Mouse (Mus musculus) heart, adult 2 months (tissue): ENCODE measurements around the gene Rabep2.

Experiments used
- CTCF ChIP-seq: fragments of 200-600 bp; IDR thresholded peaks from 2 replicates; pipeline ENCODE4 v1.8.1; 2022; ENCODE audit warnings: antibody characterized with exemption, mild to moderate bottlenecking, moderate library complexity
- EP300 ChIP-seq: fragments of 200-500 bp; IDR thresholded peaks from 2 replicates; pipeline ENCODE4 v1.6.1; 2011; ENCODE audit warnings: low read depth, low read length, control low read depth; ENCODE audit not compliant: insufficient read depth

DNA sequence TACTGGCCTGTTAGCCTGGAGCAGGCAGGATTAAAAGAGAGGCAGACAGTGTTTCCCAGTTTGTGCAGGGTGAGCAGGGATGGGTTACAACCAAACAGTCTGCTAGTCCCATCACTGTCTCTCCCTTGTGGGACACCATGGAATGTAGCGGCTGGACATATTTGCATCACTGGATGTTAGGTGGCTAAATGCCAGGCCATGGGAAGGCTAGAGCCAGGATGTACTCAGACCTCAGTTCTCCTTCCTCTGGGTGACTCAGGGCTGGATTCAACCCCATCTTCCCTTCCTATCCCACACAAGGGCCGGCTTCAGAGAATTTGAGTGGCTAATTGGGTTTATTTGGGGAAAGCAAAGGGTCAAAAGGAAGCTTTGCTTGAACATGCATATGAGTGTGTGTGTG is 19.9 kb upstream of the Rabep2 start:
- no peak for TF ChIP-seq EP300
- no peak for TF ChIP-seq CTCF
